Mouse (Mus musculus) heart, postnatal 0 days (tissue): ENCODE results near the gene Dytn.

Source experiments
- CTCF ChIP-seq: IDR thresholded peaks from 2 replicates; pipeline ENCODE4 v1.5.1; 2016; ENCODE audit warnings: antibody characterized with exemption, control low read depth, low read depth
- EP300 ChIP-seq: IDR thresholded peaks from 2 replicates; pipeline ENCODE4 v1.6.1; 2016; ENCODE audit warnings: antibody characterized with exemption, low read depth

GRCm38 (mm10) chr1:63720161-63720560 lies 33.4 kb upstream of the Dytn start:
- TF ChIP-seq CTCF: no peak
- no peak for TF ChIP-seq EP300
